Mouse (Mus musculus): Measurements from ENCODE around the gene Ang2. TPM values are rescaled to one million over a fixed set of nuclear protein-coding genes. Genes with fewer than 3 reads are reported as not detected.
"Not testable (repeated sequence)": the region's sequence is repeated elsewhere in the genome, so short reads cannot be mapped to it uniquely, and the experiment has no call there.

Ang2 gene
- polyA plus RNA-seq, 1 experiment = not detected

GRCm38 (mm10) chr14:51173843-51174242 lies 25.1 kb downstream of the Ang2 start:
- H3K27me3 ChIP-seq (ENCODE audit: control insufficient read depth) = no peaks in the 10 kb centered on the region
- H3K36me3 ChIP-seq (ENCODE audit: control insufficient read depth) = no peaks in the 10 kb centered on the region
- H3K4me1 ChIP-seq (ENCODE audit: control insufficient read depth) = peaks cover 4% of the 10 kb centered on the region
- no peaks in the 10 kb centered on the region for H3K9me3 ChIP-seq (ENCODE audit: control insufficient read depth, low read length)
- TF ChIP-seq GATA1 (IDR thresholded peaks at IDR 0.05; ENCODE audit: low read length) (no peak), TAL1 (IDR thresholded peaks at IDR 0.05; ENCODE audit: low read length) (no peak)
- H3K4me3 ChIP-seq (replicated peaks) = no peak overlapping the region

DNA sequence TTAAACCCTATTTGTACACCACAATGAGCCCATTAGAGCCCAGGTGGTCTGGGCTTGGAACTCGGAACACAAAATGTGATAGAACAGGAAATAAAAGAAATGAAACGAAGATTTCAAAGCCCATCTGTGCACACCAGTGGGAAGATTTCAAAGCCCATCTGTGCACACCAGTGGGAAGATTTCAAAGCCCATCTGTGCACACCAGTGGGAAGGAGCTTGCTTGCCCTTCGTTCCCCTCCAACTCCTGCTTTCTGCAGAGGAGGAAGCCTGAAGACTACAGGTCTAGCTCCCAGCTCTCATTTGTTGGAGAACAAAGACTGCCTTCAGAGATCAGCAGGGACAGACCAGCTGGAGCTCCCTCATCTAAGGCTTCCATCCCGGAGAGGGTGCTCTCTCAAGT lies 26.0 kb downstream of the Ang2 start:
- H3K36me3 ChIP-seq (ENCODE audit: control insufficient read depth); H3K27me3 ChIP-seq (ENCODE audit: control insufficient read depth); H3K4me1 ChIP-seq (ENCODE audit: control insufficient read depth); H3K9me3 ChIP-seq (ENCODE audit: control insufficient read depth, low read length); H3K4me3 ChIP-seq (replicated peaks): not testable (repeated sequence)

DNA sequence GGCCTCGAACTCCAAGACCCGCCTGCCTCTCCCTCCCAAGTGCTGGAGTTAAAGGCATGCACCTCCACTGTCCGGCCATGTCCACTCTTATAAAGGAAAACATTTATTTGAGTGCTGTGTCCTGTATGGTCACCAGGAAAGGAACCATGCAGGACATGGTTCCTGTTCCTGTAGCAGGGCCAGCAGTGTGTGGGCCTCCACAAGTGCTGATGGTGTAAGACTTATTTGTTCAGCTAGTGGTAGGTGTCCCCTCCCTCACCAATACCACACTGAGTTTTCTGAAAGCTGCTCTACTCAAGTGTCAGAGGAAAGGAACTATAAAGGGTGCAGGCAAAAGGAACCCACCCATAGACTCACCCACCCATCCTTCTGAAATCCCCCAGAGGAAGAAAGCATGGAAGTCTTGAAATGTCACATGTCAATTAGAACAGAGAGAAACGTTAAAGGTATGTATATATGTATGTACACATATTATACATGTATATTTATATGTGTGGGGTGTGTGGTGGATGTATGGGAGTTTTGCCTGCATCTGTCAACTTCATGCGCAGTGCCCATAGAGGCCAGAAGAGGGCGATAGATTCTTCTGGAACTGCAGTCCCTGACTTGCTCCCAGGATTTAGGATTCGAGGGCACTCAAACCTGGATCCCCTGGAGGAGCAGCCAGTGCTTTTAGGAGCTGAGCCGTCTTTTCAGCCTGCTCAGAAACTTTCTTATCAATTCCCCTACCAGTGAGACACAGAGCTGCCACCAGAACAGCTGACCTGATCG lies 26.7 kb downstream of the Ang2 start:
- H3K4me3 ChIP-seq (replicated peaks); H3K36me3 ChIP-seq (ENCODE audit: control insufficient read depth); H3K9me3 ChIP-seq (ENCODE audit: control insufficient read depth, low read length); H3K4me1 ChIP-seq (ENCODE audit: control insufficient read depth); H3K27me3 ChIP-seq (ENCODE audit: control insufficient read depth): not testable (repeated sequence)

DNA sequence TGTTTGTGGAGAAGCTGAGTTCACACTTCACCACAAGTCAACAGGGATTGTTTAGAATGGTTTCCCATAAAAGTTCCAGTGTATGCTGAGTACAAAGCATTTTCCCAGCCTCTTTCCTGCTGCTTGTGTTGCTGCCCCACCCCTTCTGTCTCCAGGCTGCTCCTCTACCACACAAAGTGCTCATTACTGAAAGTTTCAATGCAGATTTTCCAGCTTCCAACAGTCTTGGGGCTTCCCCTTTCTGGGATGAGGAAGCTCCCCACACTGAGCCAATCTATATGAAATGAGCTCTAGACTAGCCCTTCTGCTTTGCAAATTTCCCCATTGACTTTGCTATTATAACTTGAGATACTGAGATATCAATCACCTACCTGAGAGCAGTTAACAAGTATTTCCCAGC lies 32.9 kb downstream of the Ang2 start:
- no peak for TF ChIP-seq GATA1 (IDR thresholded peaks at IDR 0.05; ENCODE audit: low read length)
- no peak for TF ChIP-seq TAL1 (IDR thresholded peaks at IDR 0.05; ENCODE audit: low read length)
- no peaks in the 10 kb centered on the region for H3K36me3 ChIP-seq (ENCODE audit: control insufficient read depth)
- H3K27me3 ChIP-seq (ENCODE audit: control insufficient read depth) = peaks cover 23% of the 10 kb centered on the region
- H3K9me3 ChIP-seq (ENCODE audit: control insufficient read depth, low read length) = no peaks in the 10 kb centered on the region
- H3K4me1 ChIP-seq (ENCODE audit: control insufficient read depth) = peaks cover 11% of the 10 kb centered on the region
- H3K4me3 ChIP-seq (replicated peaks) = no peak overlapping the region

DNA sequence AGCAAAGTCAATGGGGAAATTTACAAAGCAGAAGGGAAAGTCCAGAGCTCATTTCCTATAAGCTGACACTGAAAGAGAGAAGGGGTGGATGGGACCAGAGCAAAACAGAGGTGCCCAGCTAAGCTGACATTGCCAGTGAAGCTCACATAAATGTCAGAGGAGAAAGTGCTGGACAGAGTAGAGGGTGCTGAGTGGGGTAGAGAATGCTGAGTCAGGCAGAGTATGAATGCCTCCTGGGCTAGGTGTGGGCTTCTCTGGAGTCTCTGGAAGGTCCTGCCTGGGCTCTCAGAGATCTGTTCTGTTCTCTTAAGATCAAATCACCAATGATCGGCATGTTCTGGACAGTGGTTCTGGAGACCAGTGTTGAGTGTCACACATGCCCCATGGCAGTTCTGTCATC lies 33.5 kb downstream of the Ang2 start:
- H3K4me3 ChIP-seq (replicated peaks) = no peak overlapping the region
- no peaks in the 10 kb centered on the region for H3K36me3 ChIP-seq (ENCODE audit: control insufficient read depth)
- H3K9me3 ChIP-seq (ENCODE audit: control insufficient read depth, low read length) = no peaks in the 10 kb centered on the region
- H3K27me3 ChIP-seq (ENCODE audit: control insufficient read depth) = peaks cover 23% of the 10 kb centered on the region
- TF ChIP-seq TAL1 (IDR thresholded peaks at IDR 0.05; ENCODE audit: low read length) (no peak), GATA1 (IDR thresholded peaks at IDR 0.05; ENCODE audit: low read length) (no peak)
- peaks cover 11% of the 10 kb centered on the region for H3K4me1 ChIP-seq (ENCODE audit: control insufficient read depth)

DNA sequence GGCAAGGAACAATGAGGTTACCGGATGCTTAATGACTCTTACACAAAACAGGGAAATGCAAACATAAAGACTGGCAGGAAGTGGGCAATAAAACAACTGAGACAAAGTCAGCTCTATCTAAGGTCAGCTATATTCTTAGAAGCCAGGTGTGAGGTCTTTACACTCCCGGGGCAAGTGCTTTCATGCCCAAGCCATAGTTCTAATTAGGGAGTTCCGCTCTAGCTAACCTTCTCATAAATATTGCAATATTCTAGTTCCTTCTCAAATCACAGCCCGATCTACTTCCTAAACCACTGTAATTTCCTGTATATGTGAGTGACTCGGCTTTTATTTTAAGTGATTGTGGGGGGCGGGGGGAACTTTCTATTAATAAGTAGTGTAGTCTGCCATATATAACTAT lies 35.6 kb downstream of the Ang2 start:
- Histone ChIP-seq H3K4me1 (ENCODE audit: control insufficient read depth) (peaks cover 21% of the 10 kb centered on the region), H3K27me3 (ENCODE audit: control insufficient read depth) (peaks cover 24% of the 10 kb centered on the region)
- H3K9me3 ChIP-seq (ENCODE audit: control insufficient read depth, low read length); H3K4me3 ChIP-seq (replicated peaks); H3K36me3 ChIP-seq (ENCODE audit: control insufficient read depth): not testable (repeated sequence)

DNA sequence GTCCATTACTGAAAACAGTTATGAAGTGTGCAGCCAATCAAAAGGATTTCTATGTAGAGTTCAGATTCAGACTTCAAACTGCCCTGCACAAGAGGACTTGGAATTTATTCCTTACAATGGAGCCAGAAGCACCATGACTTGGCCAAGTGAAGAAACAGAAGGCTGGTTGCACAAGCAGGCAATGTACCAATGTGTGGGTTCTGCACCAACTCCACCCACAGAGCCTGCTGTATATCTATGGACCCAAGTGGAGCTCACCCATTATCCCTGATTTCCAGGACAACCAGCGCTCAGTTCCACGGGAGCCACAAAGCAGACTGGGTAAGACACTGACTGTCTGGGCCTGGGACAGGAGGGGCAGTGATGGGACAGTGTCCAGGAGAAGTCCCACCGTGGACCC lies 37.0 kb downstream of the Ang2 start, which contains the start of gene Rnase2b:
Gene Rnase2b (plus strand): TSS at position 285 of the 400 bp plus-strand sequence.
- not testable (repeated sequence) for H3K36me3 ChIP-seq (ENCODE audit: control insufficient read depth); H3K4me3 ChIP-seq (replicated peaks); H3K9me3 ChIP-seq (ENCODE audit: control insufficient read depth, low read length)
- Histone ChIP-seq H3K27me3 (ENCODE audit: control insufficient read depth) (peaks cover 22% of the 10 kb centered on the region), H3K4me1 (ENCODE audit: control insufficient read depth) (peaks cover 27% of the 10 kb centered on the region)

GRCm38 (mm10) chr14:51157072-51157471 lies 41.9 kb downstream of the Ang2 start:
- H3K9me3 ChIP-seq (ENCODE audit: control insufficient read depth, low read length) = no peaks in the 10 kb centered on the region
- H3K27me3 ChIP-seq (ENCODE audit: control insufficient read depth) = peaks cover 3% of the 10 kb centered on the region; the same call in 1 of the 2 replicates
- TF ChIP-seq GATA1 (IDR thresholded peaks at IDR 0.05; ENCODE audit: low read length) (no peak), TAL1 (IDR thresholded peaks at IDR 0.05; ENCODE audit: low read length) (no peak)
- no peaks in the 10 kb centered on the region for H3K36me3 ChIP-seq (ENCODE audit: control insufficient read depth)
- H3K4me1 ChIP-seq (ENCODE audit: control insufficient read depth) = peaks cover 36% of the 10 kb centered on the region
- no peak overlapping the region for H3K4me3 ChIP-seq (replicated peaks)

GRCm38 (mm10) chr14:51156736-51157068 lies 42.2 kb downstream of the Ang2 start:
- TF ChIP-seq GATA1 (IDR thresholded peaks at IDR 0.05; ENCODE audit: low read length) (no peak), TAL1 (IDR thresholded peaks at IDR 0.05; ENCODE audit: low read length) (no peak)

GRCm38 (mm10) chr14:51156056-51156735 lies 42.8 kb downstream of the Ang2 start:
- Histone ChIP-seq H3K4me1 (ENCODE audit: control insufficient read depth) (peaks cover 39% of the 10 kb centered on the region), H3K27me3 (ENCODE audit: control insufficient read depth) (0 out of 2 replicates have a peak, but pooled peaks cover 2% of the 10 kb centered on the region)
- TF ChIP-seq GATA1 (IDR thresholded peaks at IDR 0.05; ENCODE audit: low read length) = no peak
- TF ChIP-seq TAL1 (IDR thresholded peaks at IDR 0.05; ENCODE audit: low read length) = no peak

More at GRCm38 (mm10) chr14:51156736-51157068, 42.2 kb downstream of the Ang2 start:
- Histone ChIP-seq H3K9me3 (ENCODE audit: control insufficient read depth, low read length) (no peaks in the 10 kb centered on the region), H3K27me3 (ENCODE audit: control insufficient read depth) (0 out of 2 replicates have a peak, but pooled peaks cover 2% of the 10 kb centered on the region), H3K4me1 (ENCODE audit: control insufficient read depth) (peaks cover 39% of the 10 kb centered on the region), H3K4me3 (replicated peaks) (no peak overlapping the region), H3K36me3 (ENCODE audit: control insufficient read depth) (no peaks in the 10 kb centered on the region)

More at GRCm38 (mm10) chr14:51156056-51156735, 42.8 kb downstream of the Ang2 start:
- Histone ChIP-seq H3K9me3 (ENCODE audit: control insufficient read depth, low read length) (no peaks in the 10 kb centered on the region), H3K4me3 (replicated peaks) (no peak overlapping the region), H3K36me3 (ENCODE audit: control insufficient read depth) (no peaks in the 10 kb centered on the region)
